Mouse (Mus musculus) kidney, adult 9 months (tissue): ENCODE results near the gene Tcf7l2.

Experiments
- DNase-seq: peaks from one replicate; pipeline ENCODE4 v3.0.0; 2022

The Tcf7l2 gene

DNA sequence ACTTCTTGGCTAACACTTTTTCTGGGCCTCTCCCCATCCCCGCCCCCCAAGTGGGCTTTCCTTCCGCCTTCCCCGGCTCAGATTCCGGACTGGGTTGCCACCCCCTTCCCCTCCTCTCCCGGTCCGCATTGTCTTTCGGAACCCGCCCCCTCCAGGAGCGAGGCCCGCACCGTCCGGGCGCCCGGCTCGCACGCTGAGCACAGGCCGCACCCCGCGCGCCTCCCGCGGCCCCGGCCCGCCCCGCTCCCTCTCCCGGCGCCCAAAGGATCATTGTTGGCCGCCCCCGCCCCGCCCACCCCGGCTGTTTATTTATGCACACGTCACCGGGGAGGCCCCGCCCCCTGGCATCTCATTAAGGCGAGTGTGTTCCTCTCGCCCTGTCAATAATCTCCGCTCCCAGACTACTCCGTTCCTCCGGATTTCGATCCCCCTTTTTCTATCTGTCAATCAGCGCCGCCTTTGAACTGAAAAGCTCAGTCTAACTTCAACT lies at the start of gene Tcf7l2:
Gene Tcf7l2 (plus strand): TSS at position 382 of the 490 bp plus-strand sequence.
- peak; percentile 95 for DNase-seq

DNA sequence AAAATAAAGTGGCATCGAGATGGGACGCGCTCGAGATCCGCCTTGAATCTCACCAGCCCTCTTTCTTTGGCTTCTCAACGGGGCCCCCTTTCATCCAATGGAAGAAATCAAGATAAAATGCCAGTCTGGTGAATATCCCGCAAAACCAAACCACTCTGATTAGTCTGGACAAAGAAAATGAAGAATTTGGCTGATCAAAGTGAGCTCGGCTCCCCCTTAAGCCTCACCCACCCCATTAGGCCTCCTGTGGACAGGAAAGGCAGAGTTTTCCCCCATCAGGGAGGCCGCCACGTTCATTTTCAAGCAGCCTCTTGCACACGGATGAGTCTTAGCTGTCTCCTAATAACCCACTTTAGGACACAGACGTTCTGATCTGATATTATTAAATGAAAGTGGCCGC lies 47.0 kb upstream of the Tcf7l2 start:
- DNase-seq: no peak

DNA sequence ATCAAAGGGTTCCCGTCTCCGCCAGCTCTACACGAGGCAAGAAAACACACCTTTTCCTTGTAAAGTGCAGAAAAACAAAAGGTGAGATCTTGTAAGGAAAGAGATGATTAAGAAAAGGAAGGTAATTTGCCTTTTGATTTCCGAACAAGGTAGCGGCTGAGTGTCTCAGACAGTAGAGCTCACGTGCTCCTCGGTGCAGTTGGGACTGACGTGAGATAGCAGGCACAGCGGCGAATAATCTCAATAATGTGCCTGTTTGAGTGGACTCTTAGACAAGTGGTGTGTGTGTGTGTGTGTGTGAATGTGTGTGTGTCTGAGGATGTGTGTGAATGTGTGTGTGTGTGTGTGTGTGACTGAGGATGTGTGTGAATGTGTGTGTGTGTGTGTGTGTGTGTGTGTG lies 46.2 kb upstream of the Tcf7l2 start:
- DNase-seq: no peak

DNA sequence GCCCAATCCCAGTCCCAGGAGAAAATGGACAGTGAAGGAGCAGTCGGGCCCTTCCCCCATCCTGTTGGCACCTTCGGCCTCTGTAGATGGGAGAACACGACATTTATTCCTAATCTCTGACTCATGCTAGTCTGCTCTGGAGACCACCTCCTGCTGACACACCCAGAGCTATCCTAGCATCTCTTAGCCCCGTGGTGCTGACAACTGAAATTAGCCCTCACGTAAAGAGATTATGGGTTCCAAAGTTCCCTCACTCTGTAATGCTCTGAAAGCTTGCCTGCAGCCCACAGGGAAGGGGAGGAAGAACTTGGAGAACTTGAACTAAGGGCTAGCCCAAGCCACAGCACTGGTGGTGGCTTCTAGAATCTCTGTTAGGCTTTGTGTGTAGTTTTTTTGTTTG lies 42.7 kb upstream of the Tcf7l2 start:
- DNase-seq: no peak

DNA sequence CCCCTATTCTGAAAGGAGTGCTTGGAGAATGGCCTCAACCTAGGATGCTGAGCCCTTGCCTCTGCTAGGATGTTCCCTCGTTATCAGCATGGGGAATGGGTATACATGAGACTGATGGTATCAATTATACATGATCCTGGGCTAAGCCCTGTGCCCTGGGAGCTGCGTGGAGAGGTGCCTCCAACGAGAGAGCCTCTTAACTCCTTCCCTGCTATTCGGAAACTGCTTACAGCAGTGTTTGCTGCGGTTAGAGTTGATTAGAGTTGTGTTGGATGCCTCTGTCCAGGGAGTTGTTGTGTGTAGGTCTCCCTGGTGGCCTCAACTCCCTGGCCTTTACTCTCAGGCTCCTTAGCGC lies 41.4 kb upstream of the Tcf7l2 start:
- no peak for DNase-seq

DNA sequence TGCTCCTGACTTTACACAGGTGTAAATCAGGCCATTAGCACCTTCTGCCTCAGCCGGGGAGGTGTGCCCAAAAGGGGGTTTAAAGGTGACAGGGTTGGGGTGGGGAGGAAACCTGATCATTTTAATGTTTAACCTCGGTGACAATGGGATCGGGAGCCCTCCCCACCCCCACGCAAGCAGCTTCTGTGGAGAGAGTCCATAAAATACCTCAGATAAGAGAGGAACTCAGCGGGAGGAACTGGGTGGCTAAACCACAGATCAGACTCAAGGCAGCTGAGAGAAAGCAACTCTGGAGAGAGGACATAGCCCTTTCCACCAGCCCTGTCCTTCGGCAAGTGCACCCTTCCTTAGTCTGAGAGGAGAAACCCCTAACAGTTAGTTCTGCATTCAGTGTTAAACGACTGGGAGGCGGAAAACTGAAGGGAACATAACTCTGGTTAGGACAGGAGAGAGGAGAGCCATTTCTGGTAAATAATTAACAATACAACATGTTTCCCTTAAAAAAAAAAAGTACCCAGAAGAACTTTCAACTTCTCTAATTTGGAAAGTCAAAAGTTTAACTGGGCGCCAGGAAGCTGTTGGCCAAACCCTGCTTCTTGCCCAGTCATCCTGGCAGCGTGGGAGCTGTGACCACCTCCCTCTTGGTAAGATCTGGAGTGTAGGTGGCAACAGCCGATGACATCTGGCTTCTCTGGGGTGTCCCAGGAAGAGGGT lies 40.9 kb upstream of the Tcf7l2 start:
- DNase-seq: peak; percentile 86

DNA sequence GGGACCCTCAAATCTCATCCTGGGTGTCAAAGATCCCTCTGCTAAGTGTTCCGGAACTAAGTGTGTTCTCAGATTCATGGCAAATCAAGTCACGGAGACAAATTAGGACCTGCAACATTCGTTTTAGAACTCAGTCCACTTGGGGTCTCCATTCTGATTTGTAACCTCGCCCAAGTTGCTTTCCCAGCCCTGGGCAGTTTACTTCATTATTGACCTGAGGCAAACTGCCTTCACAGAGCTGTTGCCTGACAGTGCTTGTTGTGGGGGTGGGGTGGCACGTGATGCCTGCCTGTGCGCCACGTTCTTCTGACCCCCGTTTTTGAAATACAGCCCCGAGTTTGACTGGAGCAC lies 40.4 kb upstream of the Tcf7l2 start:
- no peak for DNase-seq

DNA sequence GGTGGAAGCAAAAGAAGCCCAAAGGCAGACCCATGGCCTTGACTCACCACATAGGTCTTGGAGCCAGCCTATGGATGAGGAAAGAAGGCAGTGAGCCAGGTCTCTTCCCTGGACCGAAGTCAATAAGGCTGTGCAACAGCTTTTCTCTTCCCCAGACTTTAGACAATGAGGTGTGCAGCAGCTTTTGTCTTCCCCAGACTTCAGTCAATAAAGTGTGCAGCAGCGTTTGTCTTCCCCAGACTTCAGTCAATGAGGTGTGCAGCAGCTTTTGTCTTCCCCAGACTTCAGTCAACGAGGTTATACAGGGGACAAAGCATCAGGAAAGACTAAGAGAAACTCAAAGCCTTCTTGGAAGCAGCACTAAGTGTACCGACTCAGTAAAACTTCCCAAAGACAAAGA lies 39.5 kb upstream of the Tcf7l2 start:
- DNase-seq: no peak

DNA sequence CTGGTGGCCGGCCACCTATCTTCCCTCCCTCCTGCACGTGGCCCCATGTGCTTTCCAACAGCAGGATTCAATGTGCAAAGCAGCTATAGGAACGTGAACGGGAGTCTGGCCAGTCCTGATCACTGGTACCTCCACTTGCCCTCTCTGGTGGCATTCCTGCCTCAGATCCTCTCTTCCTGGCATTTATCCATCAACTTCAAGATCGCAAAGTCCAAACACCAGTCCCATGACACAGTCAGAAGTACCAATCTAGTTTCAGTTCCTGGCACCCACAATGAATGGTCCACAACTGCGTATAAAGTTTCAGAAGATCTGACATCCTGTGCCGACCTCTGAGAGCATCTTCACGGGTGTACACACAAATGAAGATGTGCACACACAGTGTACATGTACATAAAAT lies 38.9 kb upstream of the Tcf7l2 start:
- DNase-seq: peak; percentile 71

DNA sequence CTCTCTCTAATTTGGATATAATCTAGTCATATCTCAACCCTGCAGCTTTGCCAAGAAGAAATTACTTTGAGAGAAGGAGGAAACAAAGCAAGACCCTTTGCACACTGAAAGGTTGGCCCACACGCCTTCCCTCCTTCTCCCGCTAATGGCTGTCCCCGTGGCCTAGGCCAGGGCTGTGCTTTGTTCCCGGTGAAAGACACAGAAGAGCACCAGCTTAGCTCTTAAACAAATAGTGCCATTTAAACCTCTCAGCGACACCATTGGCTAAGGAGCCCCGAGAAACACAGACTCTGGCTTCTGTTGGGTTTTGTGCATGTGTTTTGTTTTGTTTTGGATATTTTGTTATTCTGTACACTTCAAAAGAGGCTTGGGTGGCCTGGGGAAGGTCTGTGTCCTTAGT lies 37.5 kb upstream of the Tcf7l2 start:
- DNase-seq: no peak

DNA sequence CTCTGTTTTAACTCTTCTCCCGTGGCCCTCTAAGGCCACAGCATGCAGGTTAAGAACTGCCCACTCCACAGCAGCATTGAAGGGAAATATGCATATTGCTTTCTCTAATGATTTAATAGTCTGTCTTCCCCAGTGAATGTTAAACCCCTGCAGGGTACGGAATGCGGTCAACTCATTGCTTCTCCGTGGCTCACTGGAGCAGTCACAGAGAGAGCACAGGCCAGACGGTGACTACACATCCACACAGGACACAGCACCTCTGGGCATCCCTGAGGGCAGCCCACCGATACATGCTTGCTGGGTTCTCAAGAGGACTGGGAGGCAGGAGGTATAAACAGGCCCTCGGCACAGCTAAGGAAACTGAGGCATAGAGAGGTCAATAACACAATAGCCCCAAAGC lies 35.3 kb upstream of the Tcf7l2 start:
- DNase-seq: no peak

DNA sequence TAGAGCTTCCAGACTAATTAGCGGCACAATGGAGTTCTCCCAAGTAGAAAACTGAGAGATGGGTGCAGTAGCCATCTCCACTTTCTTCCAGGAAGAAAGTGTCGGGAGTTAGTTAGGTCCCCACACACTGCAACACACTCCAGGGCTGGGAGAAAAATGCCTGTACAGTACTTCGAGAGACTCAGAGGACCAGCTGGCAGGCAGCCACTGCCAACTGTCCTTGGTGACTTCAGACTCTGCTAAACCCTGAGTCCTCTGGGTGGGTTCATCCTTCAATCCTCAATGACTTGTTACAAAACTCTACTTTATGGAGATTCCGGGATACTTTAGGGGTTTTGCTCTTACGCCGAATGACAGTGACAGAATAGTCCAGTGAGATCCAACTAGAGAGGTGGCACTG lies 34.8 kb upstream of the Tcf7l2 start:
- no peak for DNase-seq

DNA sequence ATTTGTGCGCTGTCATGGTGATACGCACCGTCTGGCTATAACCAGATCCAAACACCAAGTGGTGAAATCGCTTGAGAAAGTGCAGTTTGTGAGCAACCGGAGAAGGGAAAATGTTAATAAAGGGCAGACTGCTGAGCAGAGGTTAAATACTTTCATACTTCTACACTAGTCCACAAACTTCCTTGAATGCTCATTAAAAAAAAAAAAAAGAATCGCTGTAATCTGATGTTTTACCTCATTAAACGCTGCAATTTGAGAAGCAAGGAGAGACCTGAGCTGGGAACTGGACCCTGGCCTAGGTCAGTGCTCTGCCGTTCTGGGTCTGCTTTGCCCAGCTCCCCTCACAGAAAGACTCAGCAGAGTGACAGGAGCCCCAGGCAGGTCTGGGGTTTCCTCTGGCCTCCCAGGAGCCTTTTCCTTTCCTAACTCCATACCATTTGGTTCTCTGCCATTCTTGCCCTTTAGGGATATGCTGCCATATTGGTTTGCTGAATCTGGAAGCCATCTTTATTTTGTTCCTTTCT lies 33.5 kb upstream of the Tcf7l2 start:
- no peak for DNase-seq

DNA sequence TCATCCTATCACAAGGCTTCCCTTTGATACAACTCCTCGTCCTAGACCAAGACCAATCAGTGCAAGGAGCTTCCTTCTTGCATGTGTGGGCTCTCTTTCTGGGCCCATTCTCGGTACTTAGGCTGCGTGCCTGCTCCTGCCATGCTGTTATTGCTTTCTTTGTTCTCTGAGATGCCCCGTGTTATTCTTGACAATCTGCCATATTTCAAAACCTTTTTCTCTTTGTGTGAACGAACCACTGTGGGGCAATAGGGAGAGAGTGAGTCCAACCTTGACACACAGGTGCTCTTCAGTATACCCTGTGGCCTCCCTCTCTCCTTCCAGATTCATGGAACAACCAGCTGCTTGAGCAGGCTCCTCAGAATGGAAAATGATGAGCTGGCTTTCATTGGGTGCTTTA lies 30.8 kb upstream of the Tcf7l2 start:
- no peak for DNase-seq

DNA sequence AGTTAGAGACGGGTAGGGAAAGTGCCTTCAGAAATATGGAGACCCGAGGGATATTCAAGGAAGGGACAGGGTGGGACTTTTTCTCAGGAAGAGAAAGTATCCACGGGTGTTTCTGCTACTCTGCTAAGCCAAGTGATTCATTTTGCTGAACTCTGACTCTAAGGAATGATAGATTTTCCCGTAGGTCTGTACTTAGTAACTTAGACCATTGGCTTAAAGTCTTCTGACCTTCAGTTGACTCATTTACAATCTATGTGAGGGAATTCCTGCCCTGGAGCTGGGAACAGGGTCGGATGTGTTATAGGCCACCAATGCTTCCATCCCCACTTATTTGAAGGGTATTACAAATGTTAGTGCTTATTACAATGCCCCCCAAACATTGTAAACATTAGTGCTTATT lies 29.9 kb upstream of the Tcf7l2 start:
- no peak for DNase-seq

DNA sequence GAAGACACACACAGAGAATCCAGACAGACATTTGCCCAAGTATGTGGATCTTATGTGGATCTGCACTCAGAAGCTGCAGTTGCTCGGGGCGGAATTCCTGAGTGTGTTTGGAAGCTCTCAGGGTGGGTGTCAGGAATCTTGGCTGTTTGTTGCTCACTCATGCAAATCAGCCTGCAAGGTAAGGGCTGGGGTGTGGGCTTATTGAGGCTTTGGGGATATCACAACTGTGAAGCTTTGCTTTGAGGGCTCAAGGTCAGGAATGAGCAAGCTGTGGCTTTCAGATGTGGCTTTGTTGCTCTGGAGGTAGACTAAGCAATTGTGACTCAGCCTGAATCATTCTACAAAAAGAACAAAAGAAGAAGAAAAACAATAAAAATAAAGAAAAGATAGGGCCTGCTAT lies 28.9 kb upstream of the Tcf7l2 start:
- DNase-seq: no peak

DNA sequence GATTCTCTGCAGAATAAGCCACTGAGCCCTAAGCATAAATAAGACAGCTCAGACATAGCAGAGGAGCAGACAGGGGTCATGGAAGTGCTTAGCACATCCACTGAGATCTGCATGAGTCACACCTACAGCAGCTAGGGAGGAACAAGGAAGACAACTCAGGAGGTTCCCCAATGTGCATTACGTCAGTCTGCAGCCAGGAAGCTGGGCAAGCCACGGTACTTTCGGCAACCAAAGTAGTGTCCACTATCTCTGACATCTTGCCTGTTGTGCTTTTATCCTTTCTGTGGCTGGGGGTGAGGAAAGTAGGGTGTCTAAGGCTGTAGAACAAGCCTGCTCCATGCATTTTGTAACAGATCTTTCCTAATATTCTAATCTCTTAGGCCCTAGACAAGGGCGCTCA lies 27.6 kb upstream of the Tcf7l2 start:
- DNase-seq: no peak

DNA sequence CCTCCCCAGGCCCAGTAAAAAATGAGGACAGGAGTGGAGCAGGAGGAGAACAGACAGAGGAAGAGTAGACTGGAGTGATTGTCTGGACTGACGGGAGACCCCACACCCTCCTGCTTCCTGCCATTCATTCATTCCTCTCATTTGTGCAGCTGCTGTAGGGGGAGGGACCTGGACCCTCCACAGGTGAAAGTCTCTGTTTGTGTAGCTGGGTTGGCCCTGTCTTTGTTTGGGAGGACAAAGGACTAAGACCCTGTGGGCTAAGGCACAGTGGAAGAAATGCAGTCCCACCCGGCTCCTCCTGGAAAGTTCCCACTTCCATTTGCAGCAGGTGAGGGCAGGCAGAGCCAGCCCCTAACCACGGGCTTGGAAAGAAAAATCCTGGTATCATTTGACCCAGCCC lies 27.0 kb upstream of the Tcf7l2 start:
- no peak for DNase-seq

DNA sequence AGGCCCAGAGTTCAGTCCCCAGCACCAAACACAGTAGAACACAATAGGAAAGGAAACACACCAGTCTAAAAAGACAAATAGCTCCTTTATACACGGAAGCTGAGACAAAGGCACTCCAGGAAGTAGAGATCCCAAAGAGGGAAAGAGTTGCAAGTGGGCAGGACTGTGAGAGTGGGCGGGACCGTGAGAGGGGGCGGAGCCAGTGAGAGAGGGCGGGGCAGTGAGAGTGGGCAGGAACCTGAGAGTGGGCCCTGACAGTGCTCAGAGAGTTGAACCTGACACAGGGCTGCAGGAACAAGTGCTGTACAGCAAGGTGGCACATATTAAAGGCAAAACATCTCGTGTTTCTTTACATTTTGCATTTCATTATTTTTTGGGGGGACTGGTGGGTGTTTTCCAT lies 22.5 kb upstream of the Tcf7l2 start:
- no peak for DNase-seq

DNA sequence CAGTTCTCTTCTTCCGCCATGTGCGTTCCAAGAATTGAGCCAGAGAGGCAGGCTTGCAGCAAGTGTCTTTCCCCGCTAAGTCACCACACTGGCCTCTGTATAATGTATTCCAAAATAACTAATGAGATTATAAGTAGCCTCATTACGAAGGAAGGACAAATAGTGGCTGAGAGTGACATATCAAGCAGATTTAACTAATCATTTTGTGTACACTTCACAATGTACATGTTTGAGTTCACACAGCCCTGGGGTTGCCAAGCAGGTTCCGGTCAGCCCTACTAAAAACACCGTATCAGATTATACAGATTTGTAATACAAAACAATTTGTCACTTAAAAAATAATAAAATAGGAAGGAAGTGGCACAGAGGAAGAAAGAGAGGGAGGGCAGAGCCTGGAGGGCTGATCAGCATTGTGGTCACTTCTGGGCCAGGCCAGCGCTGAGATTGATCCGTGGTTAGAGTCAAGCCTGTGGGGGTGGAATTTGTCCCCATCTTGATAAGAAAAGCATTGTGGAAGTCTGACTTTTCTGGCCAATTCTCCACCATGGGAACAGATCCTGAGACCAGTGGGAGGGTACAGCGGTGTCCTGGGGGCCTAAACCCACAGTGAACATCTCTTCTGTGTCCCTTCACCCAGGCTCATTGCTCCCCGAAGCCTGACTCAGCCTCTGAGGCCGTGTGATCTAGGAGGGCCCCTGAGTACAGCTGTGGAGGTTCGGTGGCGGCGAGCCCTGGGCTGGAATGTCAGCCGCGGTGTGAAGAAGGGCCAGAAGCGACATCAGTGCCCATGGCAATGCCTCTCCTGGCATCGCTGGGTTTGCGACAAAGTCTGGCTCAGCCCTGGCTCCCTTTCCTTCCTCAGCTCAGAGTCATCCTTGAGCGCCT lies 21.9 kb upstream of the Tcf7l2 start:
- DNase-seq: no peak

DNA sequence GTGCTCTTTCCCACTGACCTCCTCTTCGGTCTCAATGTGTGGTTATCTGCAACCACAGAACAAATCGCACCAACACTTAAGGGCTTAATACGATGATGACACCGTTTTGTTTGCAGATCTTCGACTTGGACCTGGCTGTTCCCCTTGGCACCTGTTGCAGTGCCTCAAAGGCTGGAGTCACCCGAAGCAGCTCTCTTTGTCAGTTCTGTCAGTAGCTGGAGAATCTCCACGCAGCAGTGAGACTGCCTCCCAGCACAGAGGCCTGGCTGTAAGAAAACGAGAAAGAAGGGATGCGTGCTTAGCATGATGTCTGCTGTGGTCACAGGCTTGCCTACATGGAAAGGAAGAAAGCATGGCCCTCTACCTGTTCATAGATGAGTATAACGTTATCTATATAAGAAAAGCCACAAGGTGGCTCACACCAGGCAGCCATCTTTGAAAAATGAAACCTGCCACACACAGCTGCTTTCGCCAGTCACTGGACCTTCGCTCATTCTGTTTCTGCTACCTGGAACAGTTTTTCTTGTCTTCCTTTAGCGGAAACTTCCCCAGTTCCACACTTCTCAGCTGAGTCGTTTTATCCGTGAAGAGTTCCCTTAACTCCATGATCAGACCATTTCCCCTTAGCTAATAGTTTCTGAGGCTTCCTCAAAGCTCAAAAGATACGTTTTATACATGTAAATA lies 21.1 kb upstream of the Tcf7l2 start:
- DNase-seq: no peak

DNA sequence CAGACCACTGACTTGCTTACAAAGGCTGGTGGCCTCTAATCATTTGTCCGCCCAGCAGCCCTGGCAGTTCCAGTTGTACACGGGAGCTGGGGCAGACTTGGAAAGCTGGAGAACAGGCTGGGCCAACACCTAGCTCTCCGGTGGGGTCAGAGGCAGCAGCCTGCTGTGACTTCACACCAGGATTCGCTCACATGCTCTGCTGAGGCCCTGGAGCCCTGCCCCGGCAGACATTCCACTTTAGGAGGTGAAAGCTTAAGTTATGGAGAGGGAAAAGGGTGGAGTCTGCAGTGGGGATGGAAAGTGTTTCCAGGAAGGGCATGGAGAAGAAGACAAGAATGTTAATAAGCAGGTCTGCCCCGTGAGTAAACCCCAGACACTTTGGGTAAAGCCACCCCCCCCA lies 19.2 kb upstream of the Tcf7l2 start:
- DNase-seq: no peak

DNA sequence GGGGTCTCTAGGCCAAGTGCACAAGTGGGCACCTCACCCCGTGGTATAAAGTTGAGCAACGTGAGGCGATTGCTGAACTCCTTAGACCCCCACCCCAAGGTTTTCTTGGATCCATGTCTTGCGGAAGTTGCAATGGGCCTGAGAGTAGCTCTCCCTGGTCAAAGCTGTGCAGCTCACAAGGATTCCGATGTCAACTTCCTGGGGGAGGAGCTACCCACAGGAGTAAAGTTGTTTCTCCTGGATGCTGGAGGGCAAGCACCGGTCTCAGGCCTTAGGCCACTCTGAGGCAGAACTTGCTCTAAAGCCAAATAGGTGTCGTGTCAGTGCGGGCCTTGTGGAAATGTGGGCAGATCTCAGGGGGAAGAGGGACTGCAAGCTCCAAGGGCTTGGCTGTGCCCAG lies 12.2 kb upstream of the Tcf7l2 start:
- DNase-seq: no peak

DNA sequence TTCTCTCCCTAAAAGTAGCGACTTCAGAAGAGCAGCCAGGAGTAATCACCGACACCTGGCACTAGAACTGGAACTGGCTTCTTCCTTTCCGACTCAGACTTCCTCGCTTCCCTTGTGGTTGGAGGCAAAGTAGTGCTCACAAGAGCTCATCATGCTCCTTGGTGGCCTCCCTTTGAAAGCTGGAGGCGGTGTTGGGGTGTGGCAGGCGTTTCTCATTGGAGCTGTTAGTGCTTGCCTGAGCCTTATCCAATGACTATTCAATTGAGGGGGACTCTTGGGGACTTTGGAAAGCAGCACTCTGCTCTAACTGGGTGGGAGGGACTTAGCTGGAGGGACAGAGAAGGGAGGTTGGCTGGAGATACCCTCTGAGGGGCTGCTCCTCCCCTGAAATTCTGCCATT lies 9.1 kb upstream of the Tcf7l2 start:
- no peak for DNase-seq
